Mouse (Mus musculus) liver, adult 2 months (tissue): Measurements from ENCODE around the gene Palm.

Experiments used
- CTCF ChIP-seq: fragments of 200-500 bp; IDR thresholded peaks from 2 replicates; pipeline ENCODE4 v1.5.1; 2011; ENCODE audit warnings: low read depth, low read length, control low read depth
- POLR2A ChIP-seq: fragments of 200-500 bp; IDR thresholded peaks from 2 replicates; pipeline ENCODE4 v1.6.1; 2011; ENCODE audit warnings: low read length, control low read depth; ENCODE audit not compliant: insufficient read depth; ENCODE audit errors: extremely low read depth

DNA sequence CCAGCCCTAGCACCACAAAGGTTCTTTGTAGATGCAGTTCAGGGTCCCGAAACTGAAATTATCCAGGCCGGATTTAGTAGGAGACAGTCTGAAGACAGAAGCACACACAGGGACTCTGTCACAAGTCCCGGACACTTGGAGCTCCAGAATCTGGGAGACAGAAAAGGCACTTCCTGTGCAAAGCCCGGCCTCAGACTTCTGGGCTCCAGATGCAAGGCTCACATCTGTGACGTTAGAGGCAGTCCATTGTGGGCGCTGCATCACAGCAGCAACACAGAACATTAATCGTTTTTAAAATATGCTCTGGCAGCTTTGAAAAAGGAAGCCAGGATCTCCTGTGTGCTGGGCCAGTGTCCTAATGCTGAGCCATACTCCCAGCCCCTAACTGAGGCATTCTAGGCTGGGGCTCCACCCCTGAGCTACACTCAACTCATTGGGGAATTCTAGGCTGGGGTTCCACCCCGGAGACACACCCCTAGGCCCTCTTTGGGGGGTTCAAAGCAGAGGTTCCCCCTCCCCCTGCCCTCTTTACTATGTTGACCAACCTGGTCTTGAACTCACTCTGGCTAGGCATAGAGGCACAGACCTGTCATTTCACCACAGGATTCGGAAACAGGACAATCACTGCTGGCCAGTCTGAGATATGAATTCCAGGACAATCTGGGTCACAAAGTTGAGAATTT is 58.9 kb downstream of the Palm start:
- TF ChIP-seq POLR2A: no peak
- TF ChIP-seq CTCF: no peak
